Mouse (Mus musculus) cortical plate, adult 2 months (tissue): ENCODE results near the gene Otof. TPM values are rescaled to one million over a fixed set of nuclear protein-coding genes. Genes with fewer than 3 reads are reported as not detected.
A peak's percentile ranks its signal among the peaks of the same experiment; 100 is the strongest.

ENCODE experiments used
- H3K27ac ChIP-seq: fragments of 200-500 bp; 2 replicates; pipeline ENCODE4 v1.5.1; 2012; ENCODE audit warnings: low read length, control low read depth, inconsistent platforms; ENCODE audit not compliant: insufficient read depth
- H3K4me1 ChIP-seq: fragments of 200-500 bp; 2 replicates; pipeline ENCODE4 v1.6.1; 2011; ENCODE audit warnings: low read length; ENCODE audit not compliant: control insufficient read depth, insufficient read depth
- H3K4me3 ChIP-seq: fragments of 200-500 bp; 2 replicates; pipeline ENCODE4 v1.5.1; 2011; ENCODE audit warnings: mild to moderate bottlenecking, low read length, control low read depth; ENCODE audit not compliant: insufficient read depth
- CTCF ChIP-seq: fragments of 200-500 bp; IDR thresholded peaks from 2 replicates; pipeline ENCODE4 v1.5.1; 2011; ENCODE audit warnings: mild to moderate bottlenecking, control low read depth, low read length; ENCODE audit not compliant: insufficient read depth; ENCODE audit errors: extremely low read depth
- POLR2A ChIP-seq: fragments of 200-500 bp; IDR thresholded peaks from 2 replicates; pipeline ENCODE4 v1.6.1; 2011; ENCODE audit warnings: mild to moderate bottlenecking, low read length, control low read depth; ENCODE audit not compliant: insufficient read depth; ENCODE audit errors: extremely low read depth
- polyA plus RNA-seq: library from polyadenylated mRNA; depleted of rRNA; stranded (reverse); fragments of >200 nt; gene quantifications from 2 replicates; pipeline ENCODE4 v1.2.3, GENCODE M21; 2012

Otof gene
- polyA plus RNA-seq, 1 experiment = 17.4 TPM

GRCm38 (mm10) chr5:30483533-30483932 is 21.8 kb upstream of the Otof start:
- Histone ChIP-seq H3K4me3 (no peak overlapping the region), H3K4me1 (no peaks in the 10 kb centered on the region), H3K27ac (no peak overlapping the region)
- TF ChIP-seq CTCF (no peak), POLR2A (no peak)

GRCm38 (mm10) chr5:30482319-30482718 is 20.6 kb upstream of the Otof start:
- Histone ChIP-seq H3K27ac (no peak overlapping the region), H3K4me1 (no peaks in the 10 kb centered on the region), H3K4me3 (no peak overlapping the region)
- TF ChIP-seq CTCF (peak; percentile 85), POLR2A (no peak)

- Histone ChIP-seq H3K27ac (no peak overlapping the region), H3K4me3 (no peak overlapping the region), H3K4me1 (no peaks in the 10 kb centered on the region)
- TF ChIP-seq CTCF = peak; percentile 93
- TF ChIP-seq POLR2A = no peak
Observed at GRCm38 (mm10) chr5:30476534-30476933, 14.8 kb upstream of the Otof start.

- H3K4me1 ChIP-seq = no peaks in the 10 kb centered on the region
- TF ChIP-seq CTCF = no peak
- no peak for TF ChIP-seq POLR2A
- no peak overlapping the region for H3K4me3 ChIP-seq
- no peak overlapping the region for H3K27ac ChIP-seq
Observed at GRCm38 (mm10) chr5:30472148-30472547, 10.4 kb upstream of the Otof start.

GRCm38 (mm10) chr5:30470454-30470853 is 8.7 kb upstream of the Otof start:
- Histone ChIP-seq H3K4me3 (no peak overlapping the region), H3K4me1 (no peaks in the 10 kb centered on the region), H3K27ac (no peak overlapping the region)
- TF ChIP-seq CTCF (no peak), POLR2A (no peak)

GRCm38 (mm10) chr5:30466315-30466714 is 4.6 kb upstream of the Otof start:
- H3K27ac ChIP-seq = no peak overlapping the region

GRCm38 (mm10) chr5:30465861-30466260 is 4.1 kb upstream of the Otof start, which contains the start of gene 1700001C02Rik:
TSS of gene 1700001C02Rik (plus strand) at chr5:30466047.
- 0 out of 2 replicates have a peak within 1 kb of the TSS, but pooled peaks have one; percentile 10 for H3K4me3 ChIP-seq
- peaks cover 5% of the 10 kb centered on the region for H3K4me1 ChIP-seq
- no peak within 1 kb of the TSS for H3K27ac ChIP-seq
- TF ChIP-seq POLR2A (no peak), CTCF (no peak)

More at GRCm38 (mm10) chr5:30466315-30466714, 4.6 kb upstream of the Otof start:
- TF ChIP-seq CTCF (no peak), POLR2A (no peak)
- H3K4me1 ChIP-seq = peaks cover 5% of the 10 kb centered on the region
- H3K4me3 ChIP-seq = 0 out of 2 replicates have a peak overlapping the region, but pooled peaks have one; percentile 10

- Histone ChIP-seq H3K4me1 (peaks cover 5% of the 10 kb centered on the region), H3K4me3 (no peak overlapping the region), H3K27ac (no peak overlapping the region)
- TF ChIP-seq CTCF (peak; percentile 38), POLR2A (no peak)
Observed at GRCm38 (mm10) chr5:30460155-30460554, 1.6 kb downstream of the Otof start.

- H3K4me3 ChIP-seq = no peak overlapping the region
- no peaks in the 10 kb centered on the region for H3K4me1 ChIP-seq
- no peak overlapping the region for H3K27ac ChIP-seq
- TF ChIP-seq POLR2A (no peak), CTCF (peak; percentile 58)
Observed at GRCm38 (mm10) chr5:30456056-30456455, 5.7 kb downstream of the Otof start.

- Histone ChIP-seq H3K27ac (no peak overlapping the region), H3K4me3 (no peak overlapping the region), H3K4me1 (no peaks in the 10 kb centered on the region)
- no peak for TF ChIP-seq POLR2A
- TF ChIP-seq CTCF = no peak
Observed at GRCm38 (mm10) chr5:30444327-30444895, 17.3 kb downstream of the Otof start.

- Histone ChIP-seq H3K4me3 (no peak overlapping the region), H3K4me1 (no peaks in the 10 kb centered on the region), H3K27ac (no peak overlapping the region)
- no peak for TF ChIP-seq POLR2A
- peak; percentile 57 for TF ChIP-seq CTCF
Observed at GRCm38 (mm10) chr5:30442196-30442595, 19.5 kb downstream of the Otof start.
